8 mouse cellular contexts compared by ENCODE assay signal in the genomic region with DNA sequence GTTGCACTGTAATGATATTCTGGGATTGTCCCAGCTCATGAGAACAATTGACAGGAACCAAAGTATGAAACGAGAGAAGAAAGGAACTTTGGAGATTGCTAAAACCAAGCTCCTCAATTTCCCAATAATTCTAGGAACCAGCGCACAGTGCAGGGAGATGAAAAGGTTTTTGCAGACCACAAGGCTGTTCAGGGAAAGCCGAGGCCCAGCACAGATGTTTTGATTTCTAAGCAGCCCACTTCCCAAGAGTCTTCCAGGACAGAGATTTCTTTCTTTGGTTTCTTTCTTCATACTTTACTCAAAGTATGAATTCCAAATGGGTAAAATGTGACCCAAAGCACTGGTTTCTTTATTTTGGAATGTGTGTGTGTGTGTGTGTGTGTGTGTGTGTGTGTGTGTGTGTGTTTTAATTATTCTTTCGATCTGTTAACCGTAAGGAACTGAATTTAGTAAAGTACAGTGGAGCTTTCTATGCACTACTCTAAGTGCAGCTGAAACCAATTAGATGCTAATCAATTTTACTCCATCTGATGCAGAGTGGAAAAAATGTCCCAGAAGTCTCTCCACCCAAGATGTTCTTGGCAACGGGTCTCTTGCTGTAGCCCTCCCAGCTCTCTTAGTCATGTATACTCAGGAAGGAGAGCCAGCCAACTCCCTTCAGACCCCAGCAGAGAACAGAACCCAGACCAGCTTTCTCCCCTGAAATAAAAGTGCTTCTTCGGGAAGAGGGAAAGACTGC. TPM values are rescaled to one million over a fixed set of nuclear protein-coding genes. Genes with fewer than 3 reads are reported as not detected.
DNase-seq lines count a peak whose midpoint lies in the region; ATAC-seq and TF ChIP-seq lines count a peak whose summit lies in the region.

No protein-coding gene starts in this region.

- peak overlapping the region; percentile 59 for H3K27ac ChIP-seq in hindbrain, embryonic 10.5 days
- H3K27ac ChIP-seq in hindbrain, embryonic 11.5 days (ENCODE audit: low read depth, low read length) = no peak overlapping the region
- peak overlapping the region; percentile 60 for H3K27ac ChIP-seq in limb, embryonic 11.5 days (replicated peaks; ENCODE audit: low read depth, low read length)

- no peak overlapping the region for H3K4me3 ChIP-seq in hindbrain, embryonic 10.5 days
- H3K4me3 ChIP-seq in hindbrain, embryonic 11.5 days (ENCODE audit: low read depth, low read length) = no peak overlapping the region
- H3K4me3 ChIP-seq in limb, embryonic 11.5 days (ENCODE audit: low read depth, low read length) = no peak overlapping the region

- no peak for ATAC-seq in hindbrain, embryonic 11.5 days (ENCODE audit: low FRiP score)
- peak; percentile 69; the same call in 1 of the 2 replicates for ATAC-seq in limb, embryonic 11.5 days (ENCODE audit: insufficient number of reproducible peaks, low FRiP score, low TSS enrichment, low read depth)

- no peaks in the 10 kb centered on the region for H3K27me3 ChIP-seq in hindbrain, embryonic 10.5 days (ENCODE audit: insufficient read depth, poor library complexity, severe bottlenecking)
- no peaks in the 10 kb centered on the region for H3K27me3 ChIP-seq in hindbrain, embryonic 11.5 days (ENCODE audit: control insufficient read depth, insufficient read depth, low read length)
- H3K27me3 ChIP-seq in limb, embryonic 11.5 days (ENCODE audit: control insufficient read depth, insufficient read depth, low read length) = no peaks in the 10 kb centered on the region

- 69% methylated on average over 7 of the region's 7 CpGs for WGBS in hindbrain, embryonic 10.5 days
- WGBS in hindbrain, embryonic 11.5 days = 62% methylated on average over 7 of the region's 7 CpGs
- 37% methylated on average over 7 of the region's 7 CpGs for WGBS in limb, embryonic 11.5 days

- H3K4me2 ChIP-seq in hindbrain, embryonic 11.5 days (replicated peaks; ENCODE audit: low read depth, low read length) = no peak overlapping the region
- no peak overlapping the region for H3K4me2 ChIP-seq in limb, embryonic 11.5 days (ENCODE audit: low read depth, severe bottlenecking)

- intact Hi-C loops in left cerebral cortex, postnatal 10 days (cut with DNase I) = no loop called here

- TF ChIP-seq POLR2A in brain, embryonic 14.5 days (IDR thresholded peaks at IDR 0.05; ENCODE audit: borderline replicate concordance, extremely low read depth, insufficient read depth, insufficient read length, poor library complexity, severe bottlenecking) = no peak

- no peaks in the 10 kb centered on the region for H3K4me1 ChIP-seq in hindbrain, embryonic 10.5 days (replicated peaks)
- no peaks in the 10 kb centered on the region for H3K4me1 ChIP-seq in hindbrain, embryonic 11.5 days (replicated peaks; ENCODE audit: control insufficient read depth, insufficient read depth, low read length)
- 0 out of 2 replicates have a peak, but pooled peaks cover 9% of the 10 kb centered on the region for H3K4me1 ChIP-seq in limb, embryonic 11.5 days (ENCODE audit: control insufficient read depth, insufficient read depth, low read length)

- H3K9me3 ChIP-seq in hindbrain, embryonic 10.5 days = no peaks in the 10 kb centered on the region
- no peaks in the 10 kb centered on the region for H3K9me3 ChIP-seq in hindbrain, embryonic 11.5 days (ENCODE audit: control insufficient read depth, low read length)
- H3K9me3 ChIP-seq in limb, embryonic 11.5 days (ENCODE audit: control insufficient read depth, low read length) = no peaks in the 10 kb centered on the region

- no peak for TF ChIP-seq CTCF in brain, embryonic 14.5 days (IDR thresholded peaks at IDR 0.05; ENCODE audit: borderline replicate concordance, extremely low read depth, insufficient read depth, insufficient read length)

- H3K36me3 ChIP-seq in hindbrain, embryonic 10.5 days = no peaks in the 10 kb centered on the region
- H3K36me3 ChIP-seq in hindbrain, embryonic 11.5 days (ENCODE audit: control insufficient read depth, insufficient read depth, low read length) = no peaks in the 10 kb centered on the region
- H3K36me3 ChIP-seq in limb, embryonic 11.5 days (ENCODE audit: control insufficient read depth, insufficient read depth, low read length) = no peaks in the 10 kb centered on the region

- no peak for DNase-seq in hindbrain, embryonic 10.5 days (ENCODE audit: low spot score)
- no peak for DNase-seq in hindbrain, embryonic 11.5 days (ENCODE audit: low spot score)
- DNase-seq in brain, embryonic 14.5 days (ENCODE audit: low read depth) = peak; percentile 72
- peak; percentile 51 to 75 for DNase-seq in heart, adult 18-20 months
- peak; percentile 39 for DNase-seq in limb, embryonic 11.5 days (ENCODE audit: low spot score)
- no peak for DNase-seq in ovary, postnatal 36 days (ENCODE audit: low spot score)
- no peak for DNase-seq in right cerebral cortex, postnatal 25 days
- no peak for DNase-seq in left cerebral cortex, postnatal 10 days (ENCODE audit: extremely low spot score in 1 of 2, low spot score in 2 of 2)

- no peak overlapping the region for H3K9ac ChIP-seq in hindbrain, embryonic 11.5 days (ENCODE audit: low read depth, low read length)
- H3K9ac ChIP-seq in limb, embryonic 11.5 days (ENCODE audit: low read length) = no peak overlapping the region

RNA-seq across cellular contexts. Expression of gene Fstl1, which starts 44.5 kb away (rescaled TPM):
- polyA plus RNA-seq in hindbrain, embryonic 10.5 days (2016; fragmentation: Nextera tagmentation; extraction: Ambion mirVana) = 170 and 178 TPM in 2 replicates
- 231 and 271 TPM in 2 replicates for polyA plus RNA-seq in hindbrain, embryonic 11.5 days (2014; fragmentation: Nextera tagmentation; extraction: Ambion mirVana)
- 54.2 and 79.7 TPM in 2 replicates for polyA plus RNA-seq in brain, embryonic 14.5 days (2012; rRNA removed)
- 10 to 100 TPM; 41.3 to 41.9 TPM for total RNA-seq in heart, adult 18-20 months (2021)
- polyA plus RNA-seq in limb, embryonic 11.5 days (2014; fragmentation: Nextera tagmentation; extraction: Ambion mirVana) = 268 and 273 TPM in 2 replicates
- total RNA-seq in left cerebral cortex, postnatal 10 days (2021) = 10 to 100 TPM; 67.0 to 71.9 TPM

Comparison
In these comparisons a context has a peak if more than half of its experiments do, and no peak if none do; other contexts are left out.
1. DNase-seq: peak in brain, embryonic 14.5 days (single experiment), heart, adult 18-20 months (2 of 2) and limb, embryonic 11.5 days (single experiment); none in hindbrain, embryonic 10.5 days (single experiment), hindbrain, embryonic 11.5 days (single experiment), ovary, postnatal 36 days (single experiment), right cerebral cortex, postnatal 25 days (single experiment) and left cerebral cortex, postnatal 10 days (0 of 2).